Mouse (Mus musculus): Measurements from ENCODE around the gene Hoxd11. TPM values are rescaled to one million over a fixed set of nuclear protein-coding genes. Genes with fewer than 3 reads are reported as not detected.
A peak's percentile ranks its signal among the peaks of the same experiment; 100 is the strongest.

Hoxd11 gene
- polyA plus RNA-seq, 1 experiment: not detected

DNA sequence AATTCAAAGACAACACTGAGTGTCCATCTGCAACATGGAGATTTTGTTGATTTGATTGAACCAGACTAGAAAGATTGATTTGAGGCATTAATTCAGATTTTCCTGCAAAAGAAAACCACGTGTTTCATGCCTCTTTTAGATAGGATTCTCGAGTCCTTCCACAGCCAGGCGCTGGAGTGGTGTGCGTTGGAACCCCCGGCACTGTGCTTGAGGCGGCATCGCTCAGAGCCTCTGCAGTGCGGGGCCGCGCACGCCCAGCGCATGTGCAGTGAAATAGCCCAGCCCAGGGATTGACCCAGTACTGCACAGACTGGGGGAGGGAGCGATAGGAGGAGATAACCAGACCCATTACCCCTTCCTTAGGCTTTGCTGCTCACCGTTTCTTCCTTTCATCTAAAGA is 35.5 kb downstream of the Hoxd11 start:
- peak overlapping the region; percentile 78 for H3K4me3 ChIP-seq (ENCODE audit: control insufficient read depth, low read depth, low read length)
- TF ChIP-seq POLR2A (IDR thresholded peaks at IDR 0.05; ENCODE audit: control insufficient read depth, low read depth, low read length) (peak; percentile 41; the same call in 1 of the 2 replicates), CTCF (IDR thresholded peaks at IDR 0.05; ENCODE audit: control insufficient read depth, insufficient read depth, insufficient replicate concordance, low read depth, low read length) (no peak)
- peaks cover 7% of the 10 kb centered on the region; the same call in 1 of the 2 replicates for H3K27me3 ChIP-seq (ENCODE audit: control insufficient read depth, insufficient read depth, low read length)
- no peaks in the 10 kb centered on the region for H3K36me3 ChIP-seq (ENCODE audit: control insufficient read depth, insufficient read depth, low read length)
- peaks cover 28% of the 10 kb centered on the region for H3K4me1 ChIP-seq (ENCODE audit: control insufficient read depth, insufficient read depth, low read length)
- peak overlapping the region; percentile 90 for H3K27ac ChIP-seq (ENCODE audit: control insufficient read depth, insufficient read depth, low read depth, low read length)

DNA sequence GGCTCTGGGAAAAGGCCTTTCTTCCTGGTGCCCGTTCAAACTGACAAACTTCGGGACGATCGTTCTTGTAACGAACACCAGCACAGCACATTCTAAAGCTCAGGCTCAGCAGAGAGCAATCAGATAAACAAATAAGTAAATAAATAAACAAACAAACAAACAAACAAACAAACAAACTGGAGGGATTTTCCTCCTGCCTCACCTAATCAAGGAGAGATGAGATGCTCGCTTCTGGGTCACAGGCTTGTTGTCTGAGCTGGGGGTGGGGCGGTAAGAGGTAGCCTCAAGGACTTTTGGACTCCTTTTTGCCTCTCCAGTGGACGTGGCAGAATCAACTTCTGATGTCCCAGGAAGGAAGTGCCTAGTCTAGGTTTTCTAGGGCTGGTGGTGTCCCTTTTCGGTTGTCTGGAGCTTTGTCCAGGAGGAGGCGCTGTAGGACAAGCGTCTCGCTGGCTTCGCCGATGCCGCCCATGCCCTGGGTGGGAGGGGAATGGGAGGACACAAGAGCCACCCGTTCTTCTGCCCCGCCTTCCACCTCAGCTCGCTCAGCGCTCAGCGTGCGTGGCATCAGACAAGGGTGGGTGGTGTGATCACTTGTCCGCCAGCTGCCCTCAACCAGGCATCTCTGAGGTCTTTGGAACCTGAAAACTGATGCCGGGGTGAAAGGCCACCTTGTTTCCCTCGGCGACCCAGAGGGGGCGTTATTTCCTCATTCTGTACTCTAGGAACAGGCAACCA is 36.3 kb downstream of the Hoxd11 start:
- peak overlapping the region; percentile 90 for H3K27ac ChIP-seq (ENCODE audit: control insufficient read depth, insufficient read depth, low read depth, low read length)
- TF ChIP-seq CTCF (IDR thresholded peaks at IDR 0.05; ENCODE audit: control insufficient read depth, insufficient read depth, insufficient replicate concordance, low read depth, low read length) (peak; percentile 85), POLR2A (IDR thresholded peaks at IDR 0.05; ENCODE audit: control insufficient read depth, low read depth, low read length) (peak; percentile 59)
- peaks cover 28% of the 10 kb centered on the region for H3K4me1 ChIP-seq (ENCODE audit: control insufficient read depth, insufficient read depth, low read length)
- peaks cover 7% of the 10 kb centered on the region; the same call in 1 of the 2 replicates for H3K27me3 ChIP-seq (ENCODE audit: control insufficient read depth, insufficient read depth, low read length)
- peak overlapping the region; percentile 78 for H3K4me3 ChIP-seq (ENCODE audit: control insufficient read depth, low read depth, low read length)
- H3K36me3 ChIP-seq (ENCODE audit: control insufficient read depth, insufficient read depth, low read length): no peaks in the 10 kb centered on the region

DNA sequence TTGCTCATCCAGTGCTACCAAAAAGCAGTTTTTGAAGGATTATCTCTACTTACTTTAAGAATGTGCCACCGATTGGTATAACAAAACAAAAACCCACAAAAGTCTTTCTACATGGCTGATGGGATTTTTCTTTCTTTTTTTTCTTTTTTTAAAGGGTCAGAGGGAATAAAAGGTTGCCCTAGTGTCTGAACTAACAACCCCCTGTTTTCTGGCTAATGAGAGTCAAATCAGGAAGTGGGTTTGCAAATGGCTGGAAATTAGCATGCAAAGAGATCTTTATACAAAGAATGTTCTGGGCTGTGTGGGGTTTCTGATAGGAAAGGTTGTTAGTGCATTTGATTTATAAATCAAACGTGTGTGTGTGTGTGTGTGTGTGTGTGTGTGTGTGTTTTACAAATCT is 41.0 kb downstream of the Hoxd11 start:
- peaks cover 20% of the 10 kb centered on the region for H3K4me1 ChIP-seq (ENCODE audit: control insufficient read depth, insufficient read depth, low read length)
- TF ChIP-seq POLR2A (IDR thresholded peaks at IDR 0.05; ENCODE audit: control insufficient read depth, low read depth, low read length): no peak
- TF ChIP-seq CTCF (IDR thresholded peaks at IDR 0.05; ENCODE audit: control insufficient read depth, insufficient read depth, insufficient replicate concordance, low read depth, low read length): no peak
- no peak overlapping the region for H3K4me3 ChIP-seq (ENCODE audit: control insufficient read depth, low read depth, low read length)
- no peaks in the 10 kb centered on the region for H3K36me3 ChIP-seq (ENCODE audit: control insufficient read depth, insufficient read depth, low read length)
- H3K27ac ChIP-seq (ENCODE audit: control insufficient read depth, insufficient read depth, low read depth, low read length): no peak overlapping the region
- no peaks in the 10 kb centered on the region for H3K27me3 ChIP-seq (ENCODE audit: control insufficient read depth, insufficient read depth, low read length)

DNA sequence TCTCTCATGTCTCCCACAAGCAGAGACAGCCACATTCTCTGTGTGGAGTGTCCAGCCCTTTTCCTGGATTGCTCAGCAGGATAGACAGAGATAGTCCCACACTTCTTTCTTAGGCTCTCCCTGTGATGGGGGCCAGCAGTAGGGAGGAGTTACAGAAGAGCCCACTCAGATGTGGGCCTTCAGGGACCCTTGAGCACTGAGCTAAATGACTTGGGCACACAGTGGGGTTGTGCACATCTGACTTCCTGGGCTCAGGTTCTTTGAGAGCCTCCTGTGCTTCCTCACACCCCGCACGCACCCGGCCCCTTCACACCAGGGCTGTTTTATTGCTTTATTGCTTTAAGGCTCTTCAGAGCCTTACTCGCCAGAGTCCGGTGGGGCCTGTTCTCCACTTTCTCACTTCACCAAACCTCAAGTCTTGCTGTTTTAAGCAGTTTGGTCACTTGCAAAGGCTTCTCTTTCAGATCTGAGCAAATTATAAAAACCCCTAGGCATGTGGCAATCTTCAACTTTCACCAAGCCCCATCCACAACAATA is 41.7 kb downstream of the Hoxd11 start:
- TF ChIP-seq POLR2A (IDR thresholded peaks at IDR 0.05; ENCODE audit: control insufficient read depth, low read depth, low read length): no peak
- no peak for TF ChIP-seq CTCF (IDR thresholded peaks at IDR 0.05; ENCODE audit: control insufficient read depth, insufficient read depth, insufficient replicate concordance, low read depth, low read length)
- no peak overlapping the region for H3K4me3 ChIP-seq (ENCODE audit: control insufficient read depth, low read depth, low read length)
- peaks cover 14% of the 10 kb centered on the region for H3K4me1 ChIP-seq (ENCODE audit: control insufficient read depth, insufficient read depth, low read length)
- no peak overlapping the region for H3K27ac ChIP-seq (ENCODE audit: control insufficient read depth, insufficient read depth, low read depth, low read length)
- no peaks in the 10 kb centered on the region for H3K27me3 ChIP-seq (ENCODE audit: control insufficient read depth, insufficient read depth, low read length)
- H3K36me3 ChIP-seq (ENCODE audit: control insufficient read depth, insufficient read depth, low read length): no peaks in the 10 kb centered on the region

DNA sequence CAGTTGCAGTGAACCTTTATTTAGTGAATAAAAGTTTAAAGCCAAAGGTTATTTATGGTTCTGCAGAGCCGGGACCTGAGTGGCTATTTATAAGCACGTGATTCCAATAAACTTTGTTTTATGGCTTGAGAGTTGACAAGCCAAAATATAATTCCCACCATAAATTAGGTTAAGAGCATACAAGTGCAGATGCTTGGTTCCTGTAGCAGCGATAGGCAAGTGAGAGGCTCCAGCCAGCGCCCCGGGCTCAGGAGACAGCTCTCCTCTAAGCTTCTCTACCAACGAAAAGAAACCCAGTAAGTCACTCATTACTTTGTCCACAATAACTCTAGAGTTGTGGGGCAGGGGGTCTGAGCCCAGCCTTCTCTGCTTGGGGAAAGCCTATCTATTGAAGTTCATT is 42.5 kb downstream of the Hoxd11 start:
- Histone ChIP-seq H3K4me3 (ENCODE audit: control insufficient read depth, low read depth, low read length) (no peak overlapping the region), H3K4me1 (ENCODE audit: control insufficient read depth, insufficient read depth, low read length) (peaks cover 9% of the 10 kb centered on the region), H3K27me3 (ENCODE audit: control insufficient read depth, insufficient read depth, low read length) (no peaks in the 10 kb centered on the region), H3K36me3 (ENCODE audit: control insufficient read depth, insufficient read depth, low read length) (no peaks in the 10 kb centered on the region), H3K27ac (ENCODE audit: control insufficient read depth, insufficient read depth, low read depth, low read length) (no peak overlapping the region)
- TF ChIP-seq POLR2A (IDR thresholded peaks at IDR 0.05; ENCODE audit: control insufficient read depth, low read depth, low read length) (no peak), CTCF (IDR thresholded peaks at IDR 0.05; ENCODE audit: control insufficient read depth, insufficient read depth, insufficient replicate concordance, low read depth, low read length) (no peak)

DNA sequence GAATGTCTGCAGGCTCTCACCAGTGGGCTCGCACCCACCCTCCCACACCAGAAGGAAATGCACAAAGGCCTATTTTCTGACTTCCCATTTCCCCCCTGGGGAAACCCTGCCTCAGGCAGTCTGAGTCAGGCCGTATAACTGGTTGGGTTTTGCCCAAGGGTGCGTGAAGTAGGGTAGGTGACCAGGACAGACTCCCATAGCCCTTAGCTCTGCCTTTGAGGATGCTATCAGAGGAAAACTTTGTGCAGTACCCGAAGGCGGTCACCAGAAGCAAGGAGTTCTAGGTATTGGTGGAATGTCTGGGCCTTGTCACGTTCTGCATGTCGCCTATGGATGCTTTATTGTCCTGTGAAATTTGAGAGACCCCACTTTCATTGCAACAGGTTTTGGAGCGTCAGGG is 43.6 kb downstream of the Hoxd11 start:
- Histone ChIP-seq H3K4me3 (ENCODE audit: control insufficient read depth, low read depth, low read length) (no peak overlapping the region), H3K27ac (ENCODE audit: control insufficient read depth, insufficient read depth, low read depth, low read length) (no peak overlapping the region), H3K36me3 (ENCODE audit: control insufficient read depth, insufficient read depth, low read length) (no peaks in the 10 kb centered on the region), H3K4me1 (ENCODE audit: control insufficient read depth, insufficient read depth, low read length) (peaks cover 9% of the 10 kb centered on the region), H3K27me3 (ENCODE audit: control insufficient read depth, insufficient read depth, low read length) (no peaks in the 10 kb centered on the region)
- TF ChIP-seq CTCF (IDR thresholded peaks at IDR 0.05; ENCODE audit: control insufficient read depth, insufficient read depth, insufficient replicate concordance, low read depth, low read length) (no peak), POLR2A (IDR thresholded peaks at IDR 0.05; ENCODE audit: control insufficient read depth, low read depth, low read length) (no peak)

DNA sequence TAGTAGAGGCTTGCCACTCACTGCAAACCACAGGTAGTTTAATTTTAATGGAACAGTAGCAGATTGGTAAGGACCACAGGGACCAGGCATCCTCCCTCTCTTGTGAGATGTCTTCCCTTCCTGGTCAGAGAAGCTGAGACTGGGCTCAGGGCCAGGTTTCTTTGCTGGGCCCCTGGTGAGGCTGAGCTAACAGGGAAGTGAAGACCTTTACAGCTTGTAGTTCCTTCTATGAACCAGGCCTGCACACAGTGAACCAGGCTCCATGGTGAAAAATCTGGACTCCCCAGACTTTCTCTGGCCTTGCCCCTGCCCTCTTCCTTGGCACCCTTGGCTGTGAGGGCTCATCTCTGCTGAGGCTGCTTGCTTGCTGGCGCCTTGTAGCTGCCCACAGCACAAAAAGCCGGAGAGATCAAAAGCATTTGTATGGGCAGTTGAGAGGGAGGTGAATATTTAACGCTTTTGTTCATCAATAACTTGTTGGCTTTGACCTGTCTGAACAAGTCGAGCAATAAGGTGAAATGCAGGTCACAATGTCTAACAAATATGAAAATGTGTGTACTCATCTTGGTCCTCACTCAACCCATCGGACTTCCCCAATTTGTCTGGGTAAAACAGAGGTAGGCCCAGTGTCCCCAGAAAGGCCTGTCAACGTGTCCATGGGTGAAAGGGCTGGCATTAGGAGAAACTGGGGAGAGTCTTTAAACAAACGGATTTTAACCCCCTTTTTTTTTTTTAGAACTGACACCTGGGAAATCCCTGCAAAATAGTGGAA is 45.1 kb downstream of the Hoxd11 start:
- H3K4me1 ChIP-seq (ENCODE audit: control insufficient read depth, insufficient read depth, low read length): peaks cover 9% of the 10 kb centered on the region
- no peaks in the 10 kb centered on the region for H3K27me3 ChIP-seq (ENCODE audit: control insufficient read depth, insufficient read depth, low read length)
- TF ChIP-seq CTCF (IDR thresholded peaks at IDR 0.05; ENCODE audit: control insufficient read depth, insufficient read depth, insufficient replicate concordance, low read depth, low read length) (no peak), POLR2A (IDR thresholded peaks at IDR 0.05; ENCODE audit: control insufficient read depth, low read depth, low read length) (no peak)
- H3K36me3 ChIP-seq (ENCODE audit: control insufficient read depth, insufficient read depth, low read length): no peaks in the 10 kb centered on the region
- H3K27ac ChIP-seq (ENCODE audit: control insufficient read depth, insufficient read depth, low read depth, low read length): no peak overlapping the region
- no peak overlapping the region for H3K4me3 ChIP-seq (ENCODE audit: control insufficient read depth, low read depth, low read length)
